Mouse (Mus musculus): Measurements from ENCODE around the gene Defa22. TPM values are rescaled to one million over a fixed set of nuclear protein-coding genes. Genes with fewer than 3 reads are reported as not detected.
"Not testable (repeated sequence)": the region's sequence is repeated elsewhere in the genome, so short reads cannot be mapped to it uniquely, and the experiment has no call there.

The Defa22 gene
- polyA plus RNA-seq (2017; shearing (Covaris generic)): not detected

- ATAC-seq: not testable (repeated sequence)
Observed at GRCm38 (mm10) chr8:21161977-21162376, at the start of gene Defa22. TSS of gene Defa22 (plus strand) at chr8:21162277.

GRCm38 (mm10) chr8:21134342-21134741 is 27.7 kb upstream of the Defa22 start, which contains the start of gene Defa30:
TSS of gene Defa30 (plus strand) at chr8:21134642.
- not testable (repeated sequence) for ATAC-seq

GRCm38 (mm10) chr8:21191314-21191713 is 29.2 kb downstream of the Defa22 start, which contains the start of gene Defa31:
TSS of gene Defa31 (plus strand) at chr8:21191614.
- ATAC-seq: not testable (repeated sequence)

- ATAC-seq: not testable (repeated sequence)
Observed at GRCm38 (mm10) chr8:21201261-21201660, 39.2 kb downstream of the Defa22 start, which contains the start of gene Gm15293. TSS of gene Gm15293 (plus strand) at chr8:21201561.

Other genes with a start within 250 kb of the Defa22 start
- gene Gm6040, start 240.2 kb upstream of the Defa22 start, polyA plus RNA-seq (2017; shearing (Covaris generic)): not detected
- gene AY761185, start 217.6 kb upstream of the Defa22 start, polyA plus RNA-seq (2017; shearing (Covaris generic)): not detected
- gene Defa21, start 136.7 kb upstream of the Defa22 start, polyA plus RNA-seq (2017; shearing (Covaris generic)): not detected
- not detected for gene Defa23, start 107.2 kb upstream of the Defa22 start, polyA plus RNA-seq (2017; shearing (Covaris generic))
- gene Defa35, start 97.2 kb upstream of the Defa22 start, polyA plus RNA-seq (2017; shearing (Covaris generic)): not detected
- gene Defa25, start 77.8 kb upstream of the Defa22 start, polyA plus RNA-seq (2017; shearing (Covaris generic)): not detected
- gene Gm14851, start 66.2 kb upstream of the Defa22 start, polyA plus RNA-seq (2017; shearing (Covaris generic)): not detected
- gene Defa30, start 27.6 kb upstream of the Defa22 start, polyA plus RNA-seq (2017; shearing (Covaris generic)): not detected
- not detected for gene Defa31, start 29.3 kb downstream of the Defa22 start, polyA plus RNA-seq (2017; shearing (Covaris generic))
- not detected for gene Gm15293, start 39.3 kb downstream of the Defa22 start, polyA plus RNA-seq (2017; shearing (Covaris generic))
- gene Gm15292, start 87.5 kb downstream of the Defa22 start, polyA plus RNA-seq (2017; shearing (Covaris generic)): not detected
- gene Defa27, start 153.3 kb downstream of the Defa22 start, polyA plus RNA-seq (2017; shearing (Covaris generic)): not detected
- not detected for gene Defa29, start 164.7 kb downstream of the Defa22 start, polyA plus RNA-seq (2017; shearing (Covaris generic))
- not detected for gene Defa2, start 216.2 kb downstream of the Defa22 start, polyA plus RNA-seq (2017; shearing (Covaris generic))
- gene Defa33, start 229.5 kb downstream of the Defa22 start, polyA plus RNA-seq (2017; shearing (Covaris generic)): not detected